Mouse (Mus musculus): ENCODE data around the gene Cdk17.

Cdk17 gene

DNA sequence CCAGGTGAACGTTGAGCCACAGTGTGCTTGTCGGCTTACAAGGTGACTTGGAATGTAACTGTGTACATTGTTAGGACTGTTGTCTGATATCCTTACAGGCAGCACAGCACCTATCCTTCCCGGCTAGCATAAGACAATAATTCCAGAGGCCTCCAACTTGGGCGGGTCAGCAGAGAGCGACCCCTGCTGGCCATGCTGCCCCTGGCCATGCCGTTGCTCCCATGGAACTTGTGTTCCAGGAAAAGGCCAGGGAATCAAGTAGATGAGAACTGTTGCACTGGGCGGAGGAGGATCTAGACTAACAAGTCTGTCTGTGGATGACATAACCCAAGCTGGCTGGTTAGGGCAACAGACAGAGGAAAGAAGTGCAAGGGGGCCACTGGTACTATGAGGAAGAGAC is 130.7 kb downstream of the Cdk17 start:
- no peak for DNase-seq

DNA sequence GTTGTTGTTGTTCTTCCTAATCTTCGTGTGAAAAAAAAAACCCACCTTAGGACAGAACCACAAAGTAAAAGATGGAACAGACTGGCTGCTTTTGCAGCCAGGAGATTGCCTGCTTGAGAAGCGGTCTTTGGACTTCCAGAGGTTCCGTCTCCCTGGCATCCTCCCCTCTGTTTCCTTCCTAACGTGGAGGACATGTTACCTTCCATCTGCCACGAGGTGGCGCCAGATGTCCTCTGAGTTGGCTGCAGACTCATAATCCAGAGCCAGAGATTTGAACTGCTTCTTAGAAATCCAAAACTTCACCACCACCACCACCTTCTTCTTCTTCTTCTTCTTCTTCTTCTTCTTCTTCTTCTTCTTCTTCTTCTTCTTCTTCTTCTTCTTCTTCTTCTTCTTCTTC is 131.2 kb downstream of the Cdk17 start:
- peak; percentile 84 for DNase-seq

DNA sequence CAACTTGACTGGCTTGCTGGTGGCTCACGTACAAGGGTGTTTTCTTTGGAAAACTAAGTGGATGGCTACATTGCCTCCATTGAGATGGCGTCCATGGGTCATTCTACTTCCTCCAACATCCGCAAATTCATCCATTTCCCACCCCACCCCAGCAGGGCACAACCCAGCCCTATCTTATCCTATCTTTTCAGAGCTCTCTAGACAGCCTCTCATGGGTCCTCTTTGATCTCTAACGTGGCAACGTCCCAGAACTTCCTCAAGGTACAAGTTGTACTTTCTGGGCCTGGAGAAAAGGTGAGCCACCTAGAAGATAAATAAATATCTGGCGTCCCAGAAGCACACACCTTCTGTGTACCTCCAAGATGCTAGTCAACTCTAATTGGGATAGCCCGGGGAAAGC is 132.9 kb downstream of the Cdk17 start:
- peak; percentile 25 for DNase-seq

DNA sequence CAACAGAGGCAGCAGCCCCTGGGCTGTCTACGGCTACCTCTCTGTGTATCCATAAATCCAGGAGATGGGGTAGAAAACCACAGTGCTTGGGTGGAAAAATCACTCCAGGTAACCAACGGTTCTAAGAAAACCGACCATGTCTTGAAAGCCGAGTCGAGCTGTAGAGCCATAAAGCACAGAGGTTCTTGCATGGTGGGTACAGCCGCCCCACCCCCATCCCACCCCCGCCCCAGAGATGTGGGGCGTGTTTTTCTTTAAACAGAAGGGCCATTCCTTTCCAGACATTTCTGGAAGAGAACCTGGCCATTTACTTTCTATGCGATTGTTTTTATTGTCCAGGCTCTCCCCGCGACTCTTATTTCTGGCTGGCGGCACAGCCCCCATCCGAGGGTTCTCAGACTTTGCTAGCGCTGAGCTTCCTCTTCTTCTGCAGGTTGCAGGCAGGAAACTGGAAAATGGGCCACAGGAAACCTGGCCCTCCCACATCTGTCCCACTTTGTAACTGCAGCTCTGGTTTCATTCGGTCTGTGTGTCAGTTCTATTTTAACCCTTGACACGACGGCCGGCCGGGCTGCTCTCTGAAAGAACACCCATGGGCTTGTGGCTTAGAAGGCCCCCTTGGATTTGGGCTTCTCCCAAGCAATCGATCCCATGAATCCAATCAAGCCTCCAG is 134.0 kb downstream of the Cdk17 start:
- peak; percentile 77 for DNase-seq

DNA sequence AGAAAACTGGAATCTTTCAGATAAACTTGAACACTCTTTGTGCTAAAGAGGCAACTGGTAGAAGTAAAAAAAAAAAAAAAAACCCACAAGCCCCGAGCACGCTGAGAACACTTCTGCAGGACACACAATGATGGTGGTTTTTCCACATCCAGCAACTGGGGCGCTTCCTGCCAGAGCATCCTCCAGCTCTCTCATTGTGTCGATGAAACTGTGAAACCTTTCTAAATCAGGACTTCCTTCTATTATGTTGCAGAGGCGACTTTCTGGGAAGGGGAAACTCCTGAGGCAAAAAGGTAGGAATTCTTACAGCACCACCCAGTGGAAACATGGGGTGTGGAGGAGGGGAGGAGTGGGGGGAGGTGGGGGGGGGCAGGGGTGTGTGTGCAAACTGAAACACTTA is 137.1 kb downstream of the Cdk17 start:
- DNase-seq: peak; percentile 54

DNA sequence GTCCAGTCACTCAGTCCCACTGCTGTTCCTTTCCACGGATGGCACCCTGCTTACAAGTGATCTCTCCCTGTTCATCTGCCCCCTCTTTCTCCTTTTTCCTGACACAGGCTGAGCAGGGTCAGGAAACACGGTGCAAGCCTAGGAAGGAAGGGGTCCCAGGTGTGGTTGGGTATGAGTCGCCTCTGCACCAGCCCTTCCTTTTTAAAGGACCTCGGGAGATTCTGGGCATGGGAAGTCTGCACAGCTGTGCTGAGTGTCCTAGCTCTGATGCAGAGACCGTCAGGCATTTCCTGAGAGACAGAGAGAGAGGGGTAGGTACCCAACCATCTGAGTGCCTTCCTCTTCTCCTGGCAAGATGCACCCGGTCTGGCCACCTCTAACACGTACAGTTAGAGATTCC is 137.5 kb downstream of the Cdk17 start:
- DNase-seq: peak; percentile 35

DNA sequence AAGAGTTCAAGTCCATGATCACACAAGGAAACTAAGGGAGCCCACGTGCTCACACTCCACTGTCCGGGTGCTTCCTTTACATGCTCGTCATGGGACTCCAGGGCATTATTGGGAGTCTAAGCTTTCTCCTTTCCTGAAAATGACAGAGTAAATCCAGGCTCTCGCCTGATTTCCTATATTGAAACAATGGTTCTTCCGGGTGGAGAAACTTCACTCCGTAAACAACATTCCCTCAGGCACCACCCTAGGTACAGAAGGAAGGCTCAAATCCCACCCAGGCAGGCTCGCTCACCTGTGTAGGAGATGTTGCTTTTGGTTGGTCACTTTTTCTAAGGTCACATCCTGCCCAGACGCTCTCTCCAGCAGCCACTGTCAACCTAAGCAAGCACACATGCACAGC is 141.2 kb downstream of the Cdk17 start:
- no peak for DNase-seq

DNA sequence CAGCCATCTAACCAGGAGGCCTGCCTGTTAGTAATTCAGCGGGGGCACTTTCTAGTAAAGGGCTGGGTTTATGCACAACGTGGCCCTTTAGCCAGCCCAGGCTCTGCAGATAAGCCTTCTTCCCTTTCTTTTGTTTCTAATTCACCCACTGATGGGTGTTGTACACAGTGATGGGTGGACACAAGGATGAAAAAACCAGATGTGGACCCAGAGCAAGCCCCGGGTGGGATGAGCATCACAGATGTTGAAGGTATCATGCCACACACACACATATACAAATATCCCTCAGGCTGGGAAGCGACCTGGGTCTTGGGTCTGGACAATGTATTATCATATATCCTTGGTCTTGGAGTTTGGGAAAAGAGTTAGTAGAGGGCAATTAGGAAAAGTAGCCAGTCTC is 142.6 kb downstream of the Cdk17 start:
- DNase-seq: no peak

DNA sequence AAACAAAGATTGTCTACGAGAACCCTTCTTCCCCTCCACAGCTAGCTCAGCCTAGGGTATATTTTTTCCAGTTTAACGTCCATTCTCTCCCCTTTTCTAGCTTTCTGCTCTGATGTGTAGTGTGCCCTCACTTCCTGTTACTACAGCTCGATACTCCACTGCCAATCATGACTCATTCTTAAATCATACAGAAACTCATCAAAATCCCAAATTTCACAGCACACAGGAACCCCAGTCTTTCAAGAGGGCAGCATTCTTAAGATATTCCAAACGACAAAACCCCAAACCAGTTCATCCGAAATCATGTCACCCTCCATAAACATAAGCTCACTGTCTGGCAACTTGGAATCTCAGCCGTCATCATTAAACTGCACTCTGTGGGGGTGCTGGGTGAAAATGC is 145.3 kb downstream of the Cdk17 start:
- no peak for DNase-seq

DNA sequence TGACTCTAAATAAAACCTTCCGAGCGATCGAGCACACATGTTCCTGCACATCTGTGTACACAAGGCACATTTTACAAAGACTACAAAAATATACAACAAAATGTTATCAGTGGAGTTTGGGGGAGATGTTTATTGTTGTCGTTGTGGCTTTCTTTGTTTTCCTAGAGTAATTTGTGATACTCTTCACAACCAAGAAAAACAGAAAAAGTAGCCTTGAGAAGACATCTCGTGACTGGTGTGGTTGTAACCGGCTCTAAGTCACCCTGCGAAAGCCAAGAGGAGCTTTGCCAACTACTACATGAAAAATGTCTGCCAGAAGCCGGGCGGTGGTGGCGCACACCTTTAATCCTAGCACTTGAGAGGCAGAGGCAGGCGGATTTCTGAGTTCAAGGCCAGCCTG is 145.7 kb downstream of the Cdk17 start:
- no peak for DNase-seq

DNA sequence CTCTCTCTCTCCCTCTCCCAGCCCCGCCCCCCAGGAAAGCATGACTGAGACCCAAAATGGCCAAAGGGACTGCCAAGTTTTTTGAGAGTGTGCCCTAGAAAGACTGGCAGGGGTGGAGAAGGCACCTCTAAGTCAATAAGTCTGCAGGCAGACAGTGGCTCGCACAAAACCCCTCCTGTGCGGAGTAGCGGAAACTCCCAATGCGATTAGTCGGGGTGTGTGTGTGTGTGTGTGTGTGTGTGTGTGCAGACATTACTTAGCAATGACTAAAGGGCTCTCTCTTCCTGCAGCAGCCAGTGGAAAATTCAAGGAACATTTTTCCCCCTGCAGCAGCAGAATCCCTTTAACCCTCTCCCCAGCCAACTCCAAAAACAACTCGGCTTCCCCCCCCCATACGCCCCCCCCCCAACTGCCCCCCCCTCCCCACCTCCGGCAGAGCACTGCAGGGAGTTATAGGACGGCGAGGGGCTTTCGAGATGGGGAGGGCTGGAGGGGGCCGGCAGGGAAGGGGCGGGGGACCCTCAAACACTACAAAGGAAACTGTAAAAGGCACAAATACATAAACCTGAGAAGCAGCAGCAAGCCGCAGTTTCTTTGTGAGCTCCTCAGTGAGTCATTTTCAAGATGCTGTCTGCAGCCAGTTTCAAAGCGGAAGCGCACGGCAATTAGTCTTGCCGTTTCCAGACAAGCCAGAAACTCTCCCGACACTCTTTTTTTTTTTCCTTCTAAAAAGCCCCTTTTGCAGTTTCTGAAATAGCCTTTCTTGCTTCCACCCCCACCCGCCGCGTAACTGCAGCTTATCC is 148.7 kb downstream of the Cdk17 start:
- peak; percentile 73 for DNase-seq

DNA sequence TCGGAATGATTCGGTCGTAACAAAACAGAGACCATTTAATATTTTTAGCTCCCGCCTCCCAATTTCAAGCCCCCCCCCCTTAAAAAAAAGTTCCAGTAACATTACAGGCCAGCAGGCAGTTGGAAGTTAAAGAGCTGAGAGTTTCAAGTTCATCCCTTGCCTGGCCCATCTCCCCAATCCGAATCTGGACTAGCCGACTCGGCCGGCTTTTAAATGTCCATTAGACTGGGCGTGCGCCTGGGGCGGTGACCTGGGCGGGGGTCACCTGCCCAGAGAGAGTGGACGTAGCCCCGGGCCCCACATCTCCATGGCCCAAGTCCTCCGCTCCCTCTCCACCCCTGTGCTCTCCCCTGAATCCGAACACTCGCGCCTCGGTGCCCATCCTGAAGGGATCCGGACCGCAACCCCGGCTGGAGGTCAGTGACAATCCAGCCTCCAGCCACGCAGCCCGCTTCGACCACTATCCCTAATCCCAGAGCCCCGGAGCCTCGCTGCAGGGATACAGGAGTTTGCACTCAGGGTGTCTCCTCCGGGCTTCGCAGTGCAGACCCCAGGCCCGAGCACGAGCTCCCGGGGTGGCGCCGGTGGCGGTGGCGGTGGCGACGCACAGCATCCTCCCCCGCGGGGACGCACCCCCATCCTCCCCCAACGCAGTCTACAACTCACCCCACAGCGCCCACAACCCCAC is 149.4 kb downstream of the Cdk17 start:
- peak; percentile 89 for DNase-seq

DNA sequence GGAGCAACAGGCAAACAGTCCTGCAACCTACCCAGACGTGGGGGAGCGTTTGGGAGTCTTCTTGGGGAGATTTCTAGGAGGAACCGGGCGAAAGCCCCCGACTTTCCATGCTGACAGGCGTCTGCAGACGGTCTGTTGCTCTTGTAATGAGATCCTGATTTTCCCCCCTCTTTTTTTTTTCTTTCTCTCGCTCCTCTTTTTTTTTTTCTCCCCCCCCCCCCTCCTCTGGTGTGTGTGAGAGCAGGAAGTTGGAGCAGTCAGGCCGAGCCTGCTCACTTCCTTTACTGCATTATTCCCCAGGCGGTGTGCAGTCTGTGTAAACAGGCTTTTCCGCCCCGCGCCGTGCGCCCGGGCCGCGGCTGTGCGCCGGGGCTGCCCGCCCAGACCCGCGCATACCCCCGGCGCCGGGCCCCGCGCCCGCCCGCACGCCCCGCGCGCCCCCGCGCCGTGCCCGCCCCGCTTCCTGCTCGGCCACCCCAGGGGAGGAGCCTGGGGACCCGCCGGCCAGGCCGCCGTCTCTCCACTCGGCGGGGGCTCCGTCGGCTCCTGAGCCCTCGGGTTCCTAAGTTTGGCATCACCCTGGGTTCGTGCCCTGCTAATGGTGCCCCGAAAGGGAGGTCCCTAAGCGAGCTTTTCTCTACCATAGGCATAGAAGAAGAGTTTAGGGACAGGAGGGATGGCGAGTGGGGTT is 150.2 kb downstream of the Cdk17 start, which contains the start of gene Elk3:
Gene Elk3, minus strand, starts transcription at position 415 of the 691 bp plus-strand sequence.
- peak; percentile 82 for DNase-seq

DNA sequence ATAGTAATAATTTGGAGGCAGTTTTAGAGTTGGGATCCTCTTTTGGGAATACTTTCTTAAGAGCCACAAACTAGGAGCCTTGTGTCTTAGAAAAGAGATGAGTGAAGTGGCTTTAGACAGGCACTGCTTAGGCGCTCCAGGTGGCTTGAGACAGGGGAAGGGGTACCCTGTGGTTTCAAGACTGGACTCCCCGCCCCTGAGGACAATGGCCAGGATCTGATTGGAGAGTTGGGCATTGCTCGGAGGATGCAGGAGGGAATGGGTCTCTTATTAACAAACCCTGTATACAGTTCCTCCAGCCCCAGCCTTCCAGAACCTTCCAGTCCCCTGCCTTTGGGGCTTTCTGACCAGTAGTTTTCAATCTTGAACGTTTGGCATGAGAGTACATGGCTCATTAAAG is 150.9 kb downstream of the Cdk17 start:
- DNase-seq: no peak

Data from thymus, postnatal 14 days (tissue).